Mouse (Mus musculus): Measurements from ENCODE around the gene Cpox.

GRCm38 (mm10) chr16:58708601-58709475, 38.7 kb downstream of the Cpox start:
- TF ChIP-seq CTCF (IDR thresholded peaks at IDR 0.05; ENCODE audit: borderline replicate concordance, insufficient read depth, low read length) (no peak), POLR2A (IDR thresholded peaks at IDR 0.05; ENCODE audit: low read depth, low read length) (no peak)
